Mouse (Mus musculus): Measurements from ENCODE around the gene Cd63.

Gene Cd63

DNA sequence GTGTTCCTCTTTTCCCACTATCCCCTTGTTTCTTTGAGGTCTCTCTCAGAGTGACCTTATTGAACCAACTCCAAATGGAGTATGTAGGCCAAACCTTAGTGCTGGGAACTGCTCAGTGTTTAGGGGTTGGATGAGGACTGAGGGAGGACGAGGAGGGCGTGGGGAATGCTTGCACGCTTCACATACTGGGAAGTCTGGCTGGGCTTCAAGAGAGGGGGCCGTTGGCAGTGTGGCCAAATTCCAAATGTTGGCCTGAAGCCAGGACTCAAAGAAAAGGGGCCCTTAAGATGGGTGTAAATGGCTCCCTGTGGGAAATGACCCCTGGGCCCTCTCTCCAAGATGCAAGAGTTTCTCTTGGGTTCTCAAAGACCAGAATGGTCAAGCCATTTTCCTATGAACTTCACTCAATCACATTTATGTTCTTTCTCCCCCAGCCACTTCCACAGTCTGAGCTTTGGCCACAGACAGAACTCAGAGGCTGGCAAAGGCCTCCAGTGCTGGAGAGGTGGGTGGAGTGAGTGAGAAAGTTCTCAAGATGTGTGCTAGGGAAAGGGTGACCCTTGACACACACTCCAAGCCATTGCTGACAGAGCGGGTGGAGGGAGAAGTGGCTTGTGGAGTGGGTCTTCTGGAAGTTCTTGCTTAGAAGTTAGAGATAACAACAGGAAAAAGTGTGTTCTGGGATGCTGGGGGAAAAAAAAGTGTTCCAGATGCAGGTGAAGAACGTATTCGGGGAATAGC lies 29.0 kb downstream of the Cd63 start:
- DNase-seq (ENCODE audit: low spot score) = no peak

DNA sequence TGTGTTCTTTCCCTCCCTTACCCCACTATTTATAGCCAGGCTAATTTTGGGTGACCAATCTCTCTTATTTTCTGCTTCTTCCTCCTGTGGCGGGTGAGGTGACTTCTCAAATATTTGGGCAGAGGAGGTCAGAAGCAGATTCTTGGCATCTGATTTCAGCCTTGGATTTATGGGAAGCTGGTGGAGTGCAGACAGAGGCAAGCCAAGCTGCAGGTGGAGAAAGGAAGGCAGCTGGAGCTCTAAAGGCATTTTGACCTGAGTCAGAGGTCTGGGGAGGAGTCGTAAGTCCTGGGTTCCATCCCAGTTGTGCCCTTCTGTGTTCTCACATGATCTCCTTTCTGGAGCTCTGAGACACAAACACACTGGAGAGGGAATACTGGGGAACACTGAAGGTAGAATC lies 30.7 kb downstream of the Cd63 start:
- no peak for DNase-seq (ENCODE audit: low spot score)

DNA sequence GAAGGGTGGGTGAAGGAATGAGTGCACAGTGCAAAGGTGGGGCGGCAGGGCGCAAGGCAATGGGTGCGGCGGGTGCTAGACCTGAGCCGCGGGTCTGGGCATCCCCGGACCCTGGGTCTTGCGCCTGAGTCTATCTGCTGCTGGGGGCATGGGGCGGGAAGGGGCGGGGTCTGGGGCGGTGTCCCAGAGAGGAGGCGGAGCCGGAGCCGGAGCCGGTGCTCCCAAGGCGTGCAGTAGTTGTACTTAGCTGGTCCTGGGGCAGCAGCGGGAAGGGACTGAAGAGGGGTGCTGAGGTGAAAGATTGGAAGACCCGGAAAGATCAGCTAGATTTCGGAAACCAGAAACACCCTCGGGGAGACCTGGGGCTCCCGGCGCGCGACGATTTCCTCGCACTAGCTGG lies 32.8 kb downstream of the Cd63 start, which contains the start of gene Itga7:
TSS of gene Itga7 (plus strand) at position 245 of the 400 bp plus-strand sequence.
- DNase-seq (ENCODE audit: low spot score) = peak; percentile 72

DNA sequence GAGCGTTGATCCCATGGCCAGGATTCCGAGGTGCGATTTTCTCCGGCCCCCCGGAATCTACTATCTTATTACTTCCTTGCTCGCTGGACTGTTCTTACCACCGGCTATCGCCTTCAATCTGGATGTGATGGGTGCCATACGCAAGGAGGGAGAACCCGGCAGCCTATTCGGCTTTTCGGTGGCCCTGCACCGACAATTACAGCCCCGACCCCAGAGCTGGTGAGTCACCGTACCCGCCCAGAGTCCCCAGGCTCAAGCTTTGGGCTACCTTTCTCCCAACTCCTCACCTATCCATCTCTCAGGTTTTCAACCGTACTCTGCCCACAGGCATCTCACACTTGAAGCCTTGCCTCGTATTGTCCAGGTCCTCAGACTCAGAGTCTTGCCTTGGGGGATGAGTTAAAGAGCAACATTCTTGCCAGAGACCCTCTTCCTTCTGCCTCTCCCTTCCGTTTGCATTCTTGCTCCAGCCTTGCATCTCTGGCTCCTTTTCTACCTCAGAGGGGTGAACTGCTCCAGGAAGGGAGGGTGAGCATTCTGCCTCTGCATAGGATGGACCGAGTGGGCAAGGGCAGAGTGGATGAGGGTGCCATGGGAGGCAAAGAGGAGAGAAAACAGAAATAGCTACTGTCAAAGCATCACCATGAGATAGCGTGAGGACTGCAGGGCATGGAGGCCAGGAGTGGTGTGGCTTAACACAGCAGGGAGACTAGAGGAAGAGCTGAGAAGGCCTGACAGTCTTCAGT lies 33.4 kb downstream of the Cd63 start:
- peak; percentile 26 for DNase-seq (ENCODE audit: low spot score)

DNA sequence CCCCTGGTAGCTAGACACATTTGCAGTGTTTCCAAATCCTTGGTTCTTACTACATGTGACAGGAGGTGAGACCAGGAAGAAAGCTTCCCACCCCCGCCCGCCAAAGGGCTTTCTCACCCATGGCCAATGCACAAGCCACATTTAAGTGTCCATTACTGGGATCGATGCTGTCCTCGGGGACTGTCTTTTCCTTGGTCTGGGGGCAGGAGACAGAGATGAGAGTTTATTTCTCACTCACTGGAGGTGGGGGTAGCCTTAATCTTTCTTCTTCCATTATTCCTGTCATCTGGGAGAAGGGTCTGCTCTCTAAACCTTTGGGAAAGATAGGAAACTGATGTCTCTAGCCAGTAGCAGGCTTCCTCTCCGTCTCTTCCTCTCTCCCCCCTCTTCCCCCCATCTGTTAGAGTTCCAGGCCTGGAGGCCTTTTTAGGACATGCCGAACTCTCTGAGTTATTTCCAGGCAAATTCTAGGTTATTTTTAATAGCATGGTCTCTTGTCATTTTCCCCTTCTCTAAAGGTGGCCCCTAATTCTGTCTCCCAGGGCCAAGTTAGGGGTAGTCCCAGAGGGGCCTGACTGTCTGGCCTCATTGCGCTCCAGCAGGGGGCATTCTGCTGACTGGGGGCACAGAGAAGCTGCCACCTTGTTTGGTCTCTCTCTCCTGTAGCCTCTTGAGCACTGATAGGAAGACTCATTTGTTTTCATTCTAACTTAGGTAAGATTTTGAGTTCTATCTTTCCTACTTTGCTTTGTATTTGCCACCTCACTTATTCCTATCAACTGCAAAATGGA lies 34.4 kb downstream of the Cd63 start:
- no peak for DNase-seq (ENCODE audit: low spot score)

DNA sequence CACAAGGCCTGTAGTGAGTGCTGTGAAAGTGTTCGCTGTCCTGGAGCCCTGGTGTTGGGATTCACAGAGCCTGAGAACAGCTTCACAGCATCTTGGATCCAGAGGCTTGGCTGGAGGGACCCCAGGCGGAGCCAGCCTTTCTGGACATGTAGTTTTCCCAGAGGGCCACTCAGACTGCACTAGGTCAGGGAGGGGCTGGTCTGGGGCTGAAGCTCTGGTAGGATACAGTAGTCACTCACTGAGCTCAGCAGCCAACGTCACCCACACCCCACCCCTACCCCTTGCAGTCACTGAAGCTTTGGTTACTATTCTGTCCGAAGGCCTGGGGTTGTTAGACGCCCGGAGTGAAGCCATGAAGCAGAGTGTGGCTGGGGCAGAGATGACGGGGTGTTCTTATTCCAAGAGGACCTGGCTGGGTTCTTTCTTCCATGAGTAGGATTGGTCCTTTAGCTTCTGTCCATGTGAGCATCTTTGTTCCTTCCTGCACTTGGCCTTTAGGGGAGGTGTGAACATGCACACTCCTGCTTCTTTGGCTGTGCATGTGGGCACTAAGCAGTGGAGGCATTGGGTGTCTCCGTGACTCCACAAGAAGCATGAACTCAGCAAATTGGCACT lies 35.1 kb downstream of the Cd63 start:
- no peak for DNase-seq (ENCODE audit: low spot score)

DNA sequence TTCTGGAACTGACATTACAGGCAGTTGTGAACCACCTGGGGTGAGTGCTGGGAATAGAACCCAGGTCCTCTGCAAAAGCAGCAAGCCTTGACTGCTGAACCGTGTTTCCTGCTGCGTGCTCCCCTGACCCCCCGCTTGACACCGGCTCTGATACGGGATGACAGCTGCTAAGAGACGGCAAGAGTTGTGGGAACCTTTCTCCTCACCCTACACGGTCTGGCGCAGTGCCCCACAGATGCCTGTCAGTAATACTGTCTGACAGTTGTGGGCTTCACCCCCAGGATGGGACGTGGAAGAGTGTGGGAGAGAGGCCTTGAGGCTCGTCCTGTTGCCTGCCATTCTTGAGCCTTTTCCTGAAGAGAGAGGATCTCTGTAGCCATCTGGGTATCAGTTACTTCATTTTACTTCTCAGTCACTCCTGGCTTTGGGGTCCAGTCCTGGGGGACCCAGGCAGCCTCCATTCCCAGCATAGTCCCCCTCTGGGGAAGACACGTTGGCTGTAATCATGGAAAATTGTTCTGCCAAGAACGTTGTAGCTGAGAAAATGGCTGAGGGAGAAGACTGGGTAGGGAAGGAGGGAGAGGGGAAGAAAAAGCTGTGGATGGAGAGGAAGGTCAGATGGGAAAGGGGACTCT lies 37.1 kb downstream of the Cd63 start:
- DNase-seq (ENCODE audit: low spot score) = no peak

DNA sequence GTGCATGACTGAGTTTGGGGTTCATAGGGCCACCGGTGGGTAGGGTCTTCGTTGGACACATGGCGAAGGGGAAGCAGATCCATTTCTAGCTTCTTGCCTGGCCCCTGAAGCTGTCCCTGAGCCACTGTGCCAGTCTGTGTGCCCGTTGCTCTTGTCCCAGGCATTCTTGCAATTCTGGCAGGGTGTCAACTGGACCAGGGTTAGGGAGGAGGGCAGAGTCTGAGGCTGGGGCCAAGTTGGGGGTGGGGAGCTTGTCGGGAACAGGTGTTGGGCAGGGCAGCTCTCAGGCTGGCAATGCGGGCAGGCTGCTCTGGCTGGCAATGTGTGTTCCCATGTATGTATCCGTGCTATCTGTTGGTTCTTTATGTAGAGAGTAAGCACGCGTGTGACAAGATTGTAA lies 37.7 kb downstream of the Cd63 start:
- DNase-seq (ENCODE audit: low spot score) = no peak

DNA sequence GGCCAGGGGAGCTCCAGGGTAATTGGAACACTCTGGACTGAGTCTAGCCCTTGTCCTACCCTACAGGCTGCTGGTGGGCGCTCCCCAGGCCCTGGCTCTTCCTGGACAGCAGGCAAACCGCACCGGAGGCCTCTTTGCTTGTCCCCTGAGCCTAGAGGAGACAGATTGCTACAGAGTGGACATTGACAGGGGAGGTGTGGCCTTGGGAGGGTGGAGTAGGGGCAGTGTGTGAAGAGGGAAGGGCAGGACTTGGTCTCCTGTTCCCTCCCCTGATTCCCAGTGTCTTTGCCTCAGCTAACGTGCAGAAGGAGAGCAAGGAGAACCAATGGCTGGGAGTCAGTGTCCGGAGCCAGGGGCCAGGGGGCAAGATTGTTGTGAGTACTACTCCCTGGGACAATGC lies 38.2 kb downstream of the Cd63 start:
- DNase-seq (ENCODE audit: low spot score) = no peak

DNA sequence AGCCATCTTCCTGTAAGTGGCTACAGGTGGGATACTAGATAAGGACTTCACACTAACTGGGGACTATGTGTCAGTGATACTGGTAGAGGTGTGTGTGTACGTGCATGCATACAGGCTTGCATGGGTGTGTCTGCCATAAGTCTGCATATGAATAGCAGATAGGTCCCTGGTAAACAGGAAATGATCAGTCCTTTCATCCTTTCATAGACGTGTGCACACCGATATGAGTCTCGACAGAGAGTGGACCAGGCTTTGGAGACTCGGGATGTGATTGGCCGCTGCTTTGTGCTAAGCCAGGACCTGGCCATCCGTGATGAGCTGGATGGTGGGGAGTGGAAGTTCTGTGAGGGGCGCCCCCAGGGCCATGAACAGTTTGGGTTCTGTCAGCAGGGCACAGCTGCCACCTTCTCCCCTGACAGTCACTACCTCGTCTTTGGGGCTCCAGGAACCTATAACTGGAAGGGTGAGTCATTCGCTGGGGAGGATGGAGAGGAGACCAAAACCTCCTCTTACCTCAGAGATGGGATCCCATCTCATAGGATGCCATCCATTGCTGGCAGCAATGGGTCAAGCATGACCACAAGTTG lies 39.8 kb downstream of the Cd63 start:
- DNase-seq (ENCODE audit: low spot score) = no peak

DNA sequence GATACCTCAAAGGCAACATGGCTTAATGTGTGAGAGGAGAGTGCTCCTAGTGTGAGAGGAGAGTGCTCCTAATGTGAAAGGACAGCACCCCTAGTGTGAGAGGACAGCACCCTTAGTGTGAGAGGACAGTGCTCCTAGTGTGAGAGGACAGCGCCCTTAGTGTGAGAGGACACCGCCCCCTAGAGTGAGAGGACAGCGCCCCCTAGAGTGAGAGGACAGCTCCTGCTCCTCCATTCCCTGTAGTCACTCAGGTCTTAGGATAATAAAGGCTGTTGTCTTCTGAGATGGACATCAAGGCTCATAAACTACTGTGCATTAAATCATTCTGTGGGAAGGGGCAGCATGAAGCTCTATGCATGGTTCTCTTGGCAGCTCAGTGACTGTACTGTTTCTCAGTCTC lies 44.9 kb downstream of the Cd63 start:
- peak; percentile 25 for DNase-seq (ENCODE audit: low spot score)

DNA sequence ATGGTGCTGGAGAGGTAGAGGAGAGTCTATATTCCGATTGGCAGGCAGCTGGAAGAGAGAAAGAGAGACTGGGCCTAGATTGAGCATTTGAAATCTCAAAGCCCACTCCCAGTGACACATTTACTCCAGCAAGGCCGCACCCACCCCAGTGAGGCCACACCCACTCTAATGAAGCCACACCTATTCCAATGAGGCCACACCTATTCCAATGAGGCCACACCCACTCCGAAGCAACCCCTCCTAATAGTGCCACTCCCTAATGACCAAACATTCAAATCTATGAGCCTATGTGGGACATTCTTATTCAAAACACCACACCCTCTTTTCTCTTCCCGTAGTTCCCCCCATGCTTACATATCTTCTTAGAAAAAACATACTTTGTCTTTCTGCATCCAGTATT lies 46.7 kb downstream of the Cd63 start:
- DNase-seq (ENCODE audit: low spot score) = no peak

DNA sequence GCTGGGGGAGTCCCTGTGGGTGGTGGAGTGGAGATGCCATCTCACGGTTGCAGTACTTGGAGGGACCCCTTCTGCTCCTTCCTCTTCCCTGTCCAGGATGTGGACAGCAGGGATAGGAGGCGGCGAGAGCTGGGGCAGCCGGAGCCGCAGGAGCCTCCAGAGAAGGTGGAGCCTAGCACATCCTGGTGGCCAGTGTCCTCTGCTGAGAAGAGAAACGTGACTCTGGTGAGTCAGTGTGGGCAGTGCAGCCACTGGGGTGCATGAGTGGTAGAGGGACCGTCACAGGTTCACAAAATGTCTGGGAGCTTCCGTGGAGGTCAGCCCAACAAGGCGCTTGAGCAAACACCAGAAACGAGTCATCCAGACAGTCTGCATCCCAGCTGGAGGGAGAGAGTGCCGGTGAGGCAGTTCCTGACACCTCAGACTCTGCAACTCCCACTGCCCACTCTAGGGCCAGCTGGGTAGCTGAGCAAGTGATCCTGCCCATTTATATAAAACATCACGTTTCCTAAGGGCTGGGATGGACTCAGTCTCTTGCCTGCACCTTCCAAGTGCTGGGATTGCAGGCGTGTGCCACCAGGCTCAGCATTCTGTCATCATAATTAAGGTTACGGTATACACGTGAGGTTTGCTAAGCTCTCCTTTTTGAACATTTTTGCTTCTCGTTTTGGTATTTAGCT lies 49.6 kb downstream of the Cd63 start:
- DNase-seq (ENCODE audit: low spot score) = no peak

DNA sequence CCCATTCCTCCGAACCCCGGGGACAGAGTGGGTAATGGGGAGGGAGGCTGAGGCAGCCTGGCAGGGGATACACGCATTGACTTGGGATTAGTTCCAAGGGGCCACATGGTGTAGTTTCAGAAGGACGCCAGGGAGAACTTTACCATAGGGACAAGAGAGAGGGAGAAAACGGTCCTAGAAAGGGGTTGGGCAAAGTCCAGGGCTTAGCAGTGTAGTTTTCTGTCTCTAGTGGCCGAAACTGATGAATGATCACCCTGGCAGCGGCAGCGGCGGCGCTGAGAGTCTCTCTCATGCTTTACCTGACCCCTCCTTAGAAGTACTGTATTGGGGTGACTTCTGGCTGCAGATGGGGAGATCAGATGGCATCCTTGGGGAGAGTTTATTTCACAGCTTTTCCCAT lies 57.6 kb downstream of the Cd63 start:
- no peak for DNase-seq (ENCODE audit: low spot score)

DNA sequence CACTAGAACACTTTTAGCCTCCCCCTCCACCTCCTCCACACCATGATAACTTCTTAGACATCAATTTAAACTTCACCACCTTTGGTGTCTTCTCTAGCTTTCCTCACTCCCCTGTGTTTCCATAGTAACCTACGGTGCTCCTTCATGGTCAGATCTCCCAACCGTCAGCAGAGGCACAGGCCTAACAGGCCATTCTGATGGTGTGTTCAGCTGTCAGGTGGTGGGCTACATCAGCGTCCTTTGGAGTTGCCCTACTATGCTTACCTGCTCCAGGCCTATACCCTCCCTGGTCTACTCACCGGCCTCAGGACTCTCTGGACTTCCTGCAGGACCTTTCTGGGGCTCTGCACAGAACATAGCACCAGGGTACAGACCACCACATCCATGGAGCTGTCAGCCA lies 59.4 kb downstream of the Cd63 start:
- DNase-seq (ENCODE audit: low spot score) = no peak

DNA sequence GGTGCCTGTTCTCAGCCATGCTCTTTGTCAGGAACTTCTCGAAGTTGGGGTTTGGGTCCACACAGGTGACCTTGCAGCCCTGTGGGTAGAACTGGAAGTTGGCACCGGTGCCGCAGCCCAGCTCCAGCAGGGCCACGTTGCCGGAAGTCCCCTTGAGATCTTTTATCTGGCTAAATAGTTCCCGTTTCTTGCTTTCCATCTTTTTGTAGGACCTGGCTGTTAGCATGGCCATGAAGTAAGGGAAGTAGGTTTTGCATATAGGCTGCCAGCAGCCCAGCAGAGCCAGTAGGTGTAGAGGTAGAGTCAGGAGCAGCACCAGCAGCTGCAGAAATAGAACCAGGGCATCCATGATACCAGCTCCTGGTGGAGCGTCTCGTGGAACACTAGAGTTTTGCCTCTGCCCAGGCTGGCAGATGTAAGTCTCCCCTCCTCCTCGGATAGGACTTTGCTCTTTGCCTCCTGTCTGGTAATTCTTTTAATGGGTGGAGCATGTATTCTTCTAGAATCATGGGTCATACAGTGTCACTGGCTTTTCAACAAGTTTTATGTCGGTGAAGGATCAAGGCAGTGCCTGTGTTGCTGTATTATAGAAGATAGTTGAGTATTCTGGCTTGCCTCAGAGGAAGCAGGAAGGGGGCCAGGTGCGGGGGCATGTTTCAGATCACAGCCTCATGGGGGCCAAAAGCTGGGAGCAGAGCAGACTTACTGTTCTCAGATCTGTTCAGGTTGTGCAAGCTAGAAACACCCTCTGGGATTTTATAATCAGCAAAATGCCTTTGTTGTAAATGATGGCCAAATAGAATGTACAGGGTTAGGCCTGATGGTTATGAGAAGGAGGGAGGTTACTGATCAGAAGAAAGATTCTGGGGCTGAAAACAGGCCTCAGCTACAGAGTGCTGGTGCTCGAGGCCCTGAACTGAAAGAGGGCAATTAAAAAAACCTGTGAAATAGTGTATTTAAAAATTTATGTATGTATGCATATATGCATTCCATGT lies 60.1 kb downstream of the Cd63 start, which contains the start of gene Mettl7b:
TSS of gene Mettl7b (minus strand) at position 399 of the 995 bp plus-strand sequence.
- no peak for DNase-seq (ENCODE audit: low spot score)

All from embryo, embryonic 10.5 days (tissue).